ENCODE assay signal across 8 mouse cellular contexts in the genomic region with DNA sequence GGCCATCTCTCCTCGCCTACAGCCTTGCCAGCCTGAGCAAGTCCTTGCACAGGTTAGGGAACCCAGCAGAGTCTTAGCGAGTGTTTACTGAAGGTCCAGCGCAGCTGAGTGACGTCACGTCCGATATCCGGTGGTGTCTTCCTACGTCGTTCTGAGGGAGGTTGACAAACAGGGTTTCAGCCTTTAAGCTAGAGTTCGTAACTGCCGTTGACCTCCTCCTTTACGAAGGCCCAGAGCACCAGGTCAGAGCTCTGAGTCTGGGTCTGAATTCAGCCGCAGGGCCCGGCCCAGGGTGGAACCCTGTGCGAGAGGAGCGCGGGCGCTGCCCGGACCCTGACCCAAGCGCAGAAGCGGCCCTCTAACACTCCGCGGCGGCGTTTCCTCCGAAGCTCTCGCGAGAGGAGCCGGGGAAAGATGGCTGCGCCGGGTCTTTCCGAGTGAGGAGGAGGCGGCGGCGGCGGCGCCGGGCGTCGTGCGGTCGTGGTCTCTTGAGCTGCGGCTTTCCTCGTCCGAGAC. TPM values are rescaled to one million over a fixed set of nuclear protein-coding genes. Genes with fewer than 3 reads are reported as not detected.
DNase-seq lines count a peak whose midpoint lies in the region; ATAC-seq and TF ChIP-seq lines count a peak whose summit lies in the region.

A gene (plus strand): TSS at position 397 of the 516 bp plus-strand sequence.

- H3K4me3 ChIP-seq in G1E (ENCODE audit: low read depth, low read length), result peak within 1 kb of the TSS; percentile 94
- peak within 1 kb of the TSS; percentile 99 for H3K4me3 ChIP-seq in forebrain, embryonic 16.5 days (replicated peaks; ENCODE audit: low read length)
- H3K4me3 ChIP-seq in layer of hippocampus, adult 2 months, result peak within 1 kb of the TSS; percentile 96
- peak within 1 kb of the TSS; percentile 89 for H3K4me3 ChIP-seq in lung, embryonic 14.5 days (ENCODE audit: low read depth, low read length)
- peak within 1 kb of the TSS; percentile 96 for H3K4me3 ChIP-seq in olfactory bulb, adult 2 months (ENCODE audit: insufficient read depth, low read depth, low read length)
- peak within 1 kb of the TSS; percentile 79 for H3K4me3 ChIP-seq in thymus, adult 2 months (ENCODE audit: control insufficient read depth, insufficient read depth, low read length)

- no peak for TF ChIP-seq CTCF in G1E (IDR thresholded peaks at IDR 0.05; ENCODE audit: low read depth, low read length)
- TF ChIP-seq CTCF in layer of hippocampus, adult 2 months (conservative IDR thresholded peaks at IDR 0.05), result no peak
- no peak for TF ChIP-seq CTCF in lung, embryonic 14.5 days (IDR thresholded peaks at IDR 0.05; ENCODE audit: low read depth)
- TF ChIP-seq CTCF in olfactory bulb, adult 2 months (IDR thresholded peaks at IDR 0.05; ENCODE audit: insufficient read depth, low read depth, low read length), result no peak
- peak; percentile 13; the same call in 1 of the 2 replicates for TF ChIP-seq CTCF in thymus, adult 2 months (IDR thresholded peaks at IDR 0.05; ENCODE audit: borderline replicate concordance, control insufficient read depth, extremely low read depth, insufficient read depth, low read length, poor library complexity)

- peak within 1 kb of the TSS; percentile 96 for H3K27ac ChIP-seq in forebrain, embryonic 16.5 days (ENCODE audit: low read length)
- peak within 1 kb of the TSS; percentile 99 for H3K27ac ChIP-seq in layer of hippocampus, adult 2 months
- H3K27ac ChIP-seq in lung, embryonic 14.5 days (ENCODE audit: low read depth), result peak within 1 kb of the TSS; percentile 98
- H3K27ac ChIP-seq in olfactory bulb, adult 2 months (ENCODE audit: insufficient read depth, low read depth, low read length), result peak within 1 kb of the TSS; percentile 100
- H3K27ac ChIP-seq in thymus, adult 2 months (ENCODE audit: control insufficient read depth, insufficient read depth, low read length), result peak within 1 kb of the TSS; percentile 89

- peak; percentile 61; the same call in 1 of the 2 replicates for TF ChIP-seq POLR2A in olfactory bulb, adult 2 months (IDR thresholded peaks at IDR 0.05; ENCODE audit: insufficient read depth, low read depth, low read length)
- peak; percentile 50 for TF ChIP-seq POLR2A in thymus, adult 2 months (IDR thresholded peaks at IDR 0.05; ENCODE audit: control insufficient read depth, extremely low read depth, insufficient read depth, low read length, poor library complexity)

- no peaks in the 10 kb centered on the region for H3K9me3 ChIP-seq in G1E (replicated peaks)
- H3K9me3 ChIP-seq in forebrain, embryonic 16.5 days (ENCODE audit: control insufficient read depth, low read length), result no peaks in the 10 kb centered on the region
- H3K9me3 ChIP-seq in lung, embryonic 14.5 days (ENCODE audit: low read depth, low read length), result no peaks in the 10 kb centered on the region

- peak; percentile 81 for DNase-seq in G1E (ENCODE audit: low spot score)
- DNase-seq in cerebellum, adult 18-20 months, result peak; percentile 92 to 93
- DNase-seq in heart, postnatal 36 days, result peak; percentile 90 to 96
- DNase-seq in layer of hippocampus, adult 2 months (ENCODE audit: low spot score in 2 of 2), result peak; percentile 90
- DNase-seq in lung, embryonic 14.5 days, result peak; percentile 96
- DNase-seq in thymus, adult 2 months, result peak; percentile 90

- ATAC-seq in G1E (ENCODE audit: extremely low read depth, insufficient number of reproducible peaks, low FRiP score, poor library complexity, severe bottlenecking), result peak; percentile 88
- peak; percentile 98 for ATAC-seq in forebrain, embryonic 16.5 days
- peak; percentile 98 for ATAC-seq in lung, embryonic 14.5 days (ENCODE audit: insufficient read depth)

- peaks cover 9% of the 10 kb centered on the region for H3K36me3 ChIP-seq in G1E (replicated peaks)
- no peaks in the 10 kb centered on the region for H3K36me3 ChIP-seq in forebrain, embryonic 16.5 days (ENCODE audit: control insufficient read depth, insufficient read depth)
- no peaks in the 10 kb centered on the region for H3K36me3 ChIP-seq in lung, embryonic 14.5 days (ENCODE audit: insufficient read depth)
- H3K36me3 ChIP-seq in thymus, adult 2 months (ENCODE audit: control insufficient read depth, insufficient read depth, low read length), result no peaks in the 10 kb centered on the region

- under 1% methylated on average over 44 of the region's 45 CpGs for WGBS in forebrain, embryonic 16.5 days
- under 1% methylated on average over 43 of the region's 45 CpGs for WGBS in lung, embryonic 14.5 days
- under 1% methylated on average over 45 of the region's 45 CpGs for WGBS in olfactory bulb, adult 2 months
- WGBS in thymus, adult 2 months, result under 1% methylated on average over 45 of the region's 45 CpGs

- H3K4me1 ChIP-seq in G1E (ENCODE audit: insufficient read depth, low read depth, low read length), result peaks cover 17% of the 10 kb centered on the region
- H3K4me1 ChIP-seq in forebrain, embryonic 16.5 days (replicated peaks; ENCODE audit: control insufficient read depth, insufficient read depth, low read length), result peaks cover 14% of the 10 kb centered on the region
- no peaks in the 10 kb centered on the region for H3K4me1 ChIP-seq in lung, embryonic 14.5 days (ENCODE audit: insufficient read depth)
- peaks cover 7% of the 10 kb centered on the region for H3K4me1 ChIP-seq in olfactory bulb, adult 2 months (ENCODE audit: control insufficient read depth, insufficient read depth, low read length)
- H3K4me1 ChIP-seq in thymus, adult 2 months (replicated peaks; ENCODE audit: control insufficient read depth, insufficient read depth, low read length), result peaks cover 5% of the 10 kb centered on the region; the same call in 1 of the 2 replicates

- H3K4me2 ChIP-seq in forebrain, embryonic 16.5 days (ENCODE audit: low read length), result peak within 1 kb of the TSS; percentile 98
- peak within 1 kb of the TSS; percentile 94 for H3K4me2 ChIP-seq in lung, embryonic 14.5 days

- intact Hi-C loops in heart, postnatal 36 days (cut with DNase I), result loop anchor here (1.0 kb wide), 2 partner anchors 89 to 413 kb away; a partner anchor contains a TSS

- peaks cover 5% of the 10 kb centered on the region; the same call in 1 of the 2 replicates for H3K27me3 ChIP-seq in G1E (ENCODE audit: insufficient read depth, low read length)
- no peaks in the 10 kb centered on the region for H3K27me3 ChIP-seq in forebrain, embryonic 16.5 days (replicated peaks; ENCODE audit: control insufficient read depth, insufficient read depth, low read length)
- H3K27me3 ChIP-seq in lung, embryonic 14.5 days (ENCODE audit: insufficient read depth, low read length), result no peaks in the 10 kb centered on the region
- H3K27me3 ChIP-seq in thymus, adult 2 months (ENCODE audit: control insufficient read depth, insufficient read depth, low read length), result no peaks in the 10 kb centered on the region

- peak within 1 kb of the TSS; percentile 94 for H3K9ac ChIP-seq in forebrain, embryonic 16.5 days (replicated peaks; ENCODE audit: low read depth, low read length)
- H3K9ac ChIP-seq in lung, embryonic 14.5 days, result peak within 1 kb of the TSS; percentile 87

RNA-seq across cellular contexts. Expression of the gene that starts here (rescaled TPM):
- total RNA-seq in G1E (2014; fragmentation: Nextera tagmentation), result 82.8 and 99.3 TPM in 2 replicates
- total RNA-seq in G1E (2017), result 36.4 and 51.3 TPM in 2 replicates
- 31.3 and 36.1 TPM in 2 replicates for polyA plus RNA-seq in G1E (2012)
- 24.7 and 26.5 TPM in 2 replicates for polyA plus RNA-seq in forebrain, embryonic 16.5 days (2015; fragmentation: Nextera tagmentation; extraction: Ambion mirVana)
- 10 to 100 TPM; 30.0 to 32.3 TPM for total RNA-seq in heart, postnatal 36 days (2021)
- 100 to 1,000 TPM in 1 of 2 experiments, 10 to 100 TPM in 1; 96.8 to 103 TPM for total RNA-seq in layer of hippocampus, adult 2 months (2021)
- 23.7 and 24.3 TPM in 2 replicates for polyA plus RNA-seq in lung, embryonic 14.5 days (2014; fragmentation: Nextera tagmentation; extraction: Ambion mirVana)
- polyA plus RNA-seq in olfactory bulb, adult 2 months (2012; ENCODE audit: insufficient read depth, insufficient read length, low replicate concordance, missing spikeins), result not detected in 2 replicates
- 18.7 and 24.8 TPM in 2 replicates for polyA plus RNA-seq in thymus, adult 2 months (2012; rRNA removed)

Comparison
In these comparisons a context has a peak if more than half of its experiments do, and no peak if none do; other contexts are left out.
1. Peak in every context shown above with its lines: DNase-seq, ATAC-seq, H3K4me3 ChIP-seq and H3K27ac ChIP-seq.